Mouse (Mus musculus) midbrain, postnatal 0 days (tissue): ENCODE data around the gene Khk. TPM values are rescaled to one million over a fixed set of nuclear protein-coding genes. Genes with fewer than 3 reads are reported as not detected.

Experiments
- ATAC-seq: fragments of 200-750 bp; cut with Nextera tagmentation; 2 replicates; pipeline ENCODE4 v1.8.0; 2017; ENCODE audit warnings: moderate number of reproducible peaks, mild to moderate bottlenecking, moderate TSS enrichment, moderate library complexity; ENCODE audit not compliant: low FRiP score
- DNase-seq: peaks from one replicate; pipeline ENCODE4 v3.0.0-alpha.2; 2015; ENCODE audit warnings: low spot score
- H3K27ac ChIP-seq: fragments of 300-500 bp; sonication (generic); 2 replicates; pipeline ENCODE4 v1.5.1; 2014; ENCODE audit warnings: low read depth, mild to moderate bottlenecking, low read length, mixed read lengths
- H3K27me3 ChIP-seq: fragments of 300-500 bp; sonication (generic); 2 replicates; pipeline ENCODE4 v1.6.1; 2014; ENCODE audit warnings: low read length, control low read depth, mixed read lengths; ENCODE audit not compliant: insufficient read depth
- H3K36me3 ChIP-seq: fragments of 300-500 bp; sonication (generic); 2 replicates; pipeline ENCODE4 v1.6.1; 2014; ENCODE audit warnings: low read length, control low read depth, mixed read lengths; ENCODE audit not compliant: insufficient read depth
- H3K4me1 ChIP-seq: fragments of 300-500 bp; sonication (generic); 2 replicates; pipeline ENCODE4 v1.6.1; 2014; ENCODE audit warnings: mild to moderate bottlenecking, control low read depth, antibody characterized with exemption, low read length, mixed read lengths; ENCODE audit not compliant: insufficient read depth
- H3K4me2 ChIP-seq: fragments of 300-500 bp; sonication (generic); 2 replicates; pipeline ENCODE4 v1.6.1; 2014; ENCODE audit warnings: low read depth, mild to moderate bottlenecking, low read length, mixed read lengths; ENCODE audit not compliant: poor library complexity, severe bottlenecking
- H3K4me3 ChIP-seq: fragments of 300-500 bp; sonication (generic); 2 replicates; pipeline ENCODE4 v1.5.1; 2014; ENCODE audit warnings: low read depth, mild to moderate bottlenecking, low read length, moderate library complexity
- H3K9ac ChIP-seq: fragments of 300-500 bp; sonication (generic); replicated peaks from 2 replicates; pipeline ENCODE4 v1.6.1; 2014; ENCODE audit warnings: mild to moderate bottlenecking, low read length, moderate library complexity, mixed read lengths; ENCODE audit not compliant: poor library complexity, severe bottlenecking
- H3K9me3 ChIP-seq: fragments of 300-500 bp; sonication (generic); 2 replicates; pipeline ENCODE4 v1.6.1; 2016; ENCODE audit warnings: low read length, control low read depth
- CTCF ChIP-seq: IDR thresholded peaks from 2 replicates; pipeline ENCODE4 v1.5.1; 2016; ENCODE audit warnings: antibody characterized with exemption, mild to moderate bottlenecking
- WGBS: fragments of 180-500 bp; shearing (Covaris S2); extraction: QIAGEN DNeasy Blood & Tissue Kit; methylation state at CpG from one replicate; pipeline ENCODE4 v1.1.7; 2014; 5-methylcytosine and 5-hydroxymethylcytosine counted together
- polyA plus RNA-seq: library from polyadenylated mRNA; unstranded; fragments of >200 nt; fragmentation: Nextera tagmentation; extraction: Ambion mirVana; gene quantifications from 2 replicates; pipeline ENCODE4 v1.2.1, GENCODE M21; 2015
- total RNA-seq: library from RNA; depleted of rRNA; stranded (reverse); fragments of >200 nt; gene quantifications from 2 replicates; pipeline ENCODE4 v1.2.3, GENCODE M21; 2014

The Khk gene
- total and polyA plus RNA-seq, 2 experiments from 2014 or later, result 1.4 to 17.6 TPM

- H3K4me2 ChIP-seq, result no peak overlapping the region
- peaks cover 13% of the 10 kb centered on the region for H3K36me3 ChIP-seq
- H3K27ac ChIP-seq, result no peak overlapping the region
- H3K9ac ChIP-seq, result no peak overlapping the region
- ATAC-seq (no peak), DNase-seq (no peak)
- WGBS, result 70% methylated on average over 5 of the region's 5 CpGs
- no peaks in the 10 kb centered on the region for H3K4me1 ChIP-seq
- H3K9me3 ChIP-seq, result no peaks in the 10 kb centered on the region
- no peak overlapping the region for H3K4me3 ChIP-seq
- TF ChIP-seq CTCF, result no peak
- H3K27me3 ChIP-seq, result no peaks in the 10 kb centered on the region
Measured at GRCm38 (mm10) chr5:30933705-30934104, 12.5 kb downstream of the Khk start.

- Histone ChIP-seq H3K4me2 (no peak overlapping the region), H3K4me3 (no peak overlapping the region), H3K36me3 (peaks cover 13% of the 10 kb centered on the region), H3K27me3 (no peaks in the 10 kb centered on the region), H3K9me3 (no peaks in the 10 kb centered on the region), H3K4me1 (no peaks in the 10 kb centered on the region), H3K9ac (no peak overlapping the region), H3K27ac (no peak overlapping the region)
- peak; percentile 42 for TF ChIP-seq CTCF
- ATAC-seq (no peak), DNase-seq (peak; percentile 31)
- WGBS, result 91% methylated on average over 5 of the region's 5 CpGs
Measured at GRCm38 (mm10) chr5:30934725-30935461, 13.7 kb downstream of the Khk start.

- DNase-seq (no peak), ATAC-seq (no peak)
- peak; percentile 48 for TF ChIP-seq CTCF
- H3K9ac ChIP-seq, result no peak overlapping the region
- H3K27me3 ChIP-seq, result no peaks in the 10 kb centered on the region
- no peak overlapping the region for H3K4me3 ChIP-seq
- no peaks in the 10 kb centered on the region for H3K9me3 ChIP-seq
- no peak overlapping the region for H3K27ac ChIP-seq
- 94% methylated on average over 2 of the region's 2 CpGs for WGBS
- no peak overlapping the region for H3K4me2 ChIP-seq
- peaks cover 3% of the 10 kb centered on the region; the same call in 1 of the 2 replicates for H3K4me1 ChIP-seq
- H3K36me3 ChIP-seq, result no peaks in the 10 kb centered on the region
Measured at GRCm38 (mm10) chr5:30943004-30943403, 21.8 kb downstream of the Khk start.

- H3K4me1 ChIP-seq, result peaks cover 3% of the 10 kb centered on the region; the same call in 1 of the 2 replicates
- H3K27ac ChIP-seq, result no peak overlapping the region
- no peaks in the 10 kb centered on the region for H3K27me3 ChIP-seq
- no peak overlapping the region for H3K9ac ChIP-seq
- ATAC-seq (no peak), DNase-seq (no peak)
- no peaks in the 10 kb centered on the region for H3K36me3 ChIP-seq
- H3K9me3 ChIP-seq, result no peaks in the 10 kb centered on the region
- 82% methylated on average over 6 of the region's 6 CpGs for WGBS
- TF ChIP-seq CTCF, result no peak
- H3K4me2 ChIP-seq, result peak overlapping the region; percentile 62
- peak overlapping the region; percentile 68 for H3K4me3 ChIP-seq
Measured at GRCm38 (mm10) chr5:30944344-30944743, 23.1 kb downstream of the Khk start.

GRCm38 (mm10) chr5:30944956-30945781, 23.9 kb downstream of the Khk start, which contains the start of gene Cgref1:
Gene Cgref1, minus strand, starts transcription at chr5:30945591.
- Histone ChIP-seq H3K4me3 (peak within 1 kb of the TSS; percentile 68), H3K36me3 (no peaks in the 10 kb centered on the region), H3K4me1 (peaks cover 5% of the 10 kb centered on the region; the same call in 1 of the 2 replicates), H3K9ac (peak within 1 kb of the TSS; percentile 84), H3K4me2 (peak within 1 kb of the TSS; percentile 62), H3K9me3 (no peaks in the 10 kb centered on the region), H3K27ac (peak within 1 kb of the TSS; percentile 72), H3K27me3 (no peaks in the 10 kb centered on the region)
- TF ChIP-seq CTCF, result peak; percentile 73
- 5% methylated on average over 44 of the region's 44 CpGs for WGBS
- ATAC-seq, result peak; percentile 73
- peak; percentile 79 for DNase-seq
